Mouse (Mus musculus) CD4-positive helper T cell, adult 2 months (primary cell): ENCODE data around the gene Sbf2.
"Not testable (repeated sequence)": the region's sequence is repeated elsewhere in the genome, so short reads cannot be mapped to it uniquely, and the experiment has no call there.

Source experiments
- DNase-seq: peaks from one replicate; pipeline ENCODE4 v3.0.0-alpha.2; 2012; ENCODE audit warnings: low read depth, missing footprints, low spot score

Gene Sbf2

DNA sequence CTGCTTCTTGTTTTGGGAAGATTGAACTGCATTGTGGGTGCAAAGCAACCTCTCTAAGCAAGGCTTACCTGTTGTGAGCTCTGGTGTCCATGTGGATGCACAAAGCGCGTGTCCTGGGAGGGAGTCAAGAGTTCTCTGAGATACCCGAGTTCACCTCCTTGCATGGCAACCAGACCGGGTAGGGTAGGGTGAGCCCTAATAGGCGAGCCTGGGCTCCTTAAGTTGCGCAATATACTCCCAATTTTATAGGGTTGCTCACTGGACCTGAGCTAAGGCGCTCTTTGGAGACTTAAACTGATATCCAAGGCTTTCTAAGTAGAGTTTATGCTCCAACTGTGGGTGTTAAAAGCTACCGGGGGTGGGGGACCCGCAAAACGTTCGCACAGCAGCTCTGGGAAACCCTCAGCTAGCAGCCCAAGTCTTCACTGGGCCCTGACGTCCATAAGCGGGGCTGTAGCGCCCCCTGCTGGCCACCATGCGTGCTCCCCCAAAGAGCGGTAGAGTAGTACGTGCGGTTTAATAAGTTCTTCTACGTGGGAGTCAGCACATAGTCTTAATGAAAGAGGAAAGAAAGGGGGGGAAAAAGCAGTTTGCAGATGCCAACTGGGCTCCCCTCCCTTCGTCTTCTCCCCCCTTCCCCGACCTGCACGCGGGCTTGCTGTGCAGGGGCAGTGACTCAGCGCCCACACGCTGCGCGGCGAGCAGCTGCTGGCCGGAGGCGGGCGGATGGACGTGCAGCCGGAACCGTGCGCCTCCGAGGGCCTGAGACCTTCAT is 15.4 kb upstream of the Sbf2 start:
- DNase-seq, result peak; percentile 80

DNA sequence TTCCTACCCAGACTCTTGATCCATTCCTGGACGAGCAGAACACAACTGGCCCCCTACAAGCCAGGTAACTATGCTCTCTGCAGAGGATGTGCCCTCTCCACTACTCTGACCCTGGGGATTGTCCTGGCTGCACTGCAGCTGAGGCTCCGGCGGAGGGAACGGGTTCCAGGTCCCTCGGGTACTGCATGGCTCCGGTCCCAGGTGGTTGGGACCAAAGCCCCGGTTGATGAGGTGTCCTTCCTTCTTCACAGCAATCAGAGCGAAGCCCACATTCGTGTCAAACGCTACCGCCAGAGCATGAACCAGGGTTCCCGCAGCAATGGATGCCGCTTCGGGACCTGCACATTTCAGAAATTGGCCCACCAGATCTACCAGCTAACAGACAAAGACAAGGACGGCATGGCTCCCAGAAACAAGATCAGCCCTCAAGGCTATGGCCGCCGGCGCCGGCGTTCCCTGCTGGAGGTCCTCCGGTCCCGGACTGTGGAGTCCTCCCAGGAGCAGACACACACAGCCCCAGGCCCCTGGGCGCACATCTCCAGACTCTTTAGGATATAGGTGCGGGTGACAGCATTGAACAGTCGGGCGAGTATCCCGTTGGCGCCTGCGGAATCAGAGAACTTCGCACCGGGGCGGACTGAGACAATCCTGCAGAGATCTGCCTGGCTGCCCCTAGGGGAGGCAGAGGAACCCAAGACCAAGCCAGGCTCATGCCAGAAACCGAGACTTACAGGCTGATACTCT is 14.1 kb upstream of the Sbf2 start:
- no peak for DNase-seq

- DNase-seq, result no peak
Observed at GRCm38 (mm10) chr7:110628273-110628600, 13.5 kb upstream of the Sbf2 start.

DNA sequence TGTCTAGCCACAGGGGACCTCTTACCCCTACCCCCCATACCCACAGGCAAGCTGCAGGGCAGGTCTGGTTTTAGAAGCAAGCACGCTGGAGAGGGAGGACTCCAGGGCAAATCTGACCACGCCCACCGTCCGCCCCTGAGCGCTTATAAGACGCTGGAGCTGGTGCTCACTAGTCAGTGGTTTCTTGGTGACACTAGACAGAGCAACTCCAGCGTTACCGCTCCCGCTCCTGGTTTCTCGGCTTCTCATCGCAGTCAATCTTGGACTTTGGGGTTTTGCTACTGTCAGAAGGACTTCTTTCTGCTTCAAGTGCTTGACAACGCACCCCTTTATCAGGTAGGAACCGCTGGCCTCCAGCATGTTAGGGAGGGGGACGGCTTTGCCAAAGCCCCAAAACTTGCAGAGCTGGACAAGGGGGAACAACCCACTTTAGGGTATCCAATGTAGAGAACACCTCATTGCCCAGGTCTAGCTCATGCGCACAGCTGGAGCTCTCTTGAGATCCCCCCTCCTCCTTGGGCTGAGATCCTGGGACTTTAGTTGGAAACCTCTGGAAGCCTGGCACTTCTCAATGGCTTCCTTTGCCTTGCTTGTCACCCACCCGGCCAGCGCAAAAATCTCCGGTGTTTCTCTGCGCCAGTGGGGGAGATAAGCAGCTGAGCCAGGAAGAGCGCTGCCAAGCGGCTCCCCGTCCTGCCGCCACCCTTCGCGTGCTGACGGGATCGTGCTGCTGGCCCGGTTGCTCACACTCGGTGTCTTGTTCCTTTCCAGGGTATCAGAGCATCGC is 13.0 kb upstream of the Sbf2 start, which contains the start of gene Adm:
Gene Adm, plus strand, starts transcription at position 176 of the 787 bp plus-strand sequence.
- peak; percentile 58 for DNase-seq

- DNase-seq, result no peak
Observed at GRCm38 (mm10) chr7:110627099-110627482, 12.4 kb upstream of the Sbf2 start.

- DNase-seq, result no peak
Observed at GRCm38 (mm10) chr7:110626186-110627098, 11.7 kb upstream of the Sbf2 start.

GRCm38 (mm10) chr7:110625489-110625888 is 10.8 kb upstream of the Sbf2 start:
- DNase-seq, result no peak

- DNase-seq, result peak; percentile 51
Observed at GRCm38 (mm10) chr7:110624961-110625360, 10.2 kb upstream of the Sbf2 start.

DNA sequence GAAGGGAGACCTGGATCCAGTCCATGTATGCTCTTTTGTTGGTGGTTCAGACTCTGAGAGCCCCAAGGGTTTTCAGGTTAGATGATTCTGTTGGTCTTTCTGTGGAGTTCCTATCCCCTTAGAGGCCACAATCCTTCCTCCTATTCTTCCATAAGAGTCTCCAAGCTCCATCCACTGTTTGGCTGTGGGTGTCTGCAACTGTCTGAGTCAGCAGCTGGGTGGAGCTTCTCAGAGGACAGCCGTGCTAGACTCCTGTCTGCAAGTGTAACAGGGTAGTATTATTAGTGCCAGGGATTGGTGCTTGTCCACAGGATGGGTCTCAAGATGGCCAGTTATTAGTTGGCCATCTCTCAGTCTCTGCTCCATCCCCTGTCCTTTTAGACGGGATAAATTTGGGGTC is 9.3 kb upstream of the Sbf2 start:
- DNase-seq, result no peak

GRCm38 (mm10) chr7:110619086-110619611 is 4.4 kb upstream of the Sbf2 start:
- peak; percentile 19 for DNase-seq

GRCm38 (mm10) chr7:110615792-110616191 is 1.1 kb upstream of the Sbf2 start:
- no peak for DNase-seq

DNA sequence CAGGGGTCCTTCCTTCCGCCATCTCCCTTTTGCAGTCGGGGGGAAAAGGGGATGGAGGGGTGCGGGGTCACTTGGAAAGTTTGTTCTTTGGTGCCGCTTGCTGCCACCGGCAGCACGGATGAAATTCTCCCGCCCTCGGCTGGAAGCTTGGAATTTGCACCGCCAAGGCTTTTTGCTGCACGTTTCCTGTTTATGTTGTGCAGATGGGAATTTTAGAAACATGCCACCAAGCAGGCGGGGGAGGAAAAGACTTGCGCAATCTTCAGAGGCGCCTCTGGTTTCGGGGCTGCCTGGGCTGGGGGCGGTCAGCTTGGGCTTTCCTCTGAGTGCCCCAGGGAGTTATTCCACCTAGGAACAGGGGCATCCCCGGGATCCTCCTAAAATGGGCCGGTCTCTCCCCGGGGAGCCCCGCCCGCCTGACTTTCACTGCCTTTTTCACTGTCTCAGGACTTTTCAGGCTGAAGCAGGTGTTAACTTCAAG is 469 bp upstream of the Sbf2 start:
- peak; percentile 14 for DNase-seq

DNA sequence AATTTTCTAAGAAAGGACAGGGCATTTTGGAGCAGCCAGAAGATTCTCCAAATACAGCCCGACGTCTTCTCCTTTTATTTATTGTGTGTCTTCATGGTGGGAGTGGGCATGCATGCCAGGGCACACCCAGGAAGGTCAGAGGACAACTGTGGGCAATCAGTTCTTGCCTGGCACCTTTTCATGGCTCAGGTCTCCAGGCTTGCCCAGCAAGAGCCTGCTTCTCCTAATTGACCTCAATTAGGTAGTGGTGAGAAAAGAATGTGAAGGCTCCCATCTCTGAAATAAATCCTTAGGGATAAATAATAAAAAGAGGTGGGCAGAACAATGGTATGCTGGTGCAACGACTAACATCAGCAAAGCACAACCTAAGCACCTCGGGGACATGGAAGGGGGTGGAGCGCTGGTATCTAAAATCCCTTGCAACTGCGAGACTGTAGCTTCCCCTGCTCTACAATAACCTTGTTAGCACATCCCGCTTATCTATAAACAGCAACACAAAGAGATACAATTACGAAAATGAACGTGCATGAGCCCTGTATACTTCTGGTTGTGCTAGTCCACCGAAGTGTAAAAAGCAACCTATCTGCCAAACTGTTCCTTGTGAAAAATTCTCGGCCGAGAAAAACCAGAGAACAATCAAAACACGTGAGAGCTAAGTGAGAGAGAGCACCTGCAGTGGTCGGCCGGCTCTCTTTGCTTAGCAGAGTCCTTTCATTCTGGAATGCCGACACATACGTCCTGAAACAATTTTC is 1.2 kb downstream of the Sbf2 start:
- no peak for DNase-seq

- no peak for DNase-seq
Observed at GRCm38 (mm10) chr7:110606906-110607305, 7.8 kb downstream of the Sbf2 start.

DNA sequence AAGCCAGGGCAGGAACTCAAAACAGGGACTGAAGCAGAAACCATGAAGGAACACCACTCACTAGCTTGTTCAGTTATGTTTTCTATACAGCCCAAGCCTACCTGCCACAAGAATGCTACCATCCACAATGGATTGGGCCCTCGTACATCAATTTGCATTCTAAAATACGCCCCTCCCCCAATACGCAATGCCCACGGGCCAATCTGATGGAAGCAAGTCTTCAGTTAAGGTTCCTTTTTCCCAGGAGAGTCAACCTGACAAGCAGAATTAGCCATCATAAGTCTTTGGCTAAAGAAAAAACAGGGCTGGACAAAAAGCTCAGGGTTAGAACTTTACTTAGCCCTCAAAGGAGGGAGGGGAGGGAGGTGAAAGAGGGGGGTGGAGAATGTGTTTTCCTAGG is 9.2 kb downstream of the Sbf2 start:
- DNase-seq, result no peak

- DNase-seq, result no peak
Observed at GRCm38 (mm10) chr7:110597141-110597540, 17.6 kb downstream of the Sbf2 start.

GRCm38 (mm10) chr7:110593991-110594390 is 20.7 kb downstream of the Sbf2 start:
- not testable (repeated sequence) for DNase-seq

GRCm38 (mm10) chr7:110587721-110588120 is 27.0 kb downstream of the Sbf2 start:
- DNase-seq, result no peak

DNA sequence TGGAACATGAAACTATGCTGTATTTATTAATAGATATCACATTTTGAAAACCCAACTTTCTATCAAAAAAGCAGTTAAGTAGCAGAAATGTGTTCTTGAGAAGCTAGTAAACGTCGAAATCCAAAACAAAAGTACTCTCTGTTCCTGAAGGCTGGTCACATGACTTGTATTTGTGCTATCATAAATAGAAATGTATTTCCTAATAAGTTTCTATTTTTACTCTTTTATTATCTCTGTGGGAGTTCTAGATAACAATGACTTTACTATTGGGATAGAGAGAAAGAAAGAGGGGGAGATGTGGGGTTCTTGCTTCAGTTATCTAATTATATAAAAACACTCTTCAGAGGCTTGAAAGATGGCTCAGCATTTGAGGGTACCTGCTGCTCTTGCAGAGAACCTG is 29.5 kb downstream of the Sbf2 start:
- DNase-seq, result no peak

DNA sequence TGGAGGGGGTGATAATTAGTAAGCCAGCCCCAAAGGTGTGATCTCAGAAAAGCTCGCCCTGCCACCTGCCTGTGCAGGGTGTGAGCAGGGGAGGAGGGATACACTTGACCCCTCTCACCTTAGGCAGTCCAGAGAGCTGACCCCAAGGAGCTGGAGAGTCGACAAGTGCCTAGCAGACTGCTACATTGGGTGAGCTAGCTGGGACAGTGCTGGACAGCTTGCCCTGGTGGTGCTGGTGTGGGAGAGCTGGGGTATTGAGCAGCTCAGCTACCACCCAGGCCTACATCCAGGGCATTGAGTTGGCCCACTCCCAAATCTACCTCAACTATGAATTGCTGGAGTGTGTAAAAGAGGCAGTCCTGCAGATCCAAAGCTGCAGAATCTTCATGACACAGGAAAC is 30.6 kb downstream of the Sbf2 start:
- DNase-seq, result no peak
